Mouse (Mus musculus): ENCODE measurements around the gene Uevld. TPM values are rescaled to one million over a fixed set of nuclear protein-coding genes. Genes with fewer than 3 reads are reported as not detected.

The Uevld gene
- polyA plus RNA-seq (2016; fragmentation: Nextera tagmentation; extraction: Ambion mirVana) = 11.8 and 12.1 TPM in 2 replicates

DNA sequence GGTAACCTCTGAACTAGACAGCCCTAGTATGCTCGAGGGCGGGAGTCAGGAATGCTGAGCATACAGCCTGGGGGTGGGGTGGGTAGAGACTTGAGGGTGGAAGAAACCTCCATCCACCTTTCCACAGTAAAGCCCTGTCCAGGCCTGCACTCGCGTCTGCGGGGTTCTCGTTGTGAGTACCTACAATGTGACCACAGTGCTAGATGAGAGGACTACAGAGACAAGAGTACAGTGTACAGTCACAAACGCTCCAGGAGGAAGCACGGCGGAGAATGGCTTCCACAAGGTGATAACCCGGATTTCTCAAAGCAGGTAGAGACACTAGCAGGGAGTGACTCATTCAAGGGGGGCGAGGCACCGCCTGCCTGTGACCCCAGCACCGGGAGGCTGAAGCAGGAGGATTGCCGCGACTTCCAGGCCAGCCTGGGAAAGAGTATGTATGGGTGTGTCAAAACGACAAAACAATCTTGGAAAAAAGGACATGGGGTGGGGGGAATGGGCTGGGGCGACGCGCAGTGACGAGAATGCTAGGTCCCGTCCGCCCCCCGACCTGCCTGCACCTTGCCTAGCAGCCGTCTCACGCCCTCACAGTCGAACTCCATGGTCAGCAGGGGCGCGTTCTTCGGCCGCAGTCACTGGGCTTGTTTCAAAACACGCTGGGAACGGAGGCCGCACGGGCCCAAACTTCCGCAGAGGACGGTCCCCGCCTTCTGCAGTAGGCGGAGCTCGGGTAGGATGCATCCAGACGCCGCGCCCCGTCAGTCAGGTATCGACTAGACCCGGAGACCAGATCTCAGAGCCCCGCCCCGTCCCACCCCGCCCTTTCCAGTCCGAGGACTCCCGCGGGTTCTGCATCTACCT, at the start of gene Uevld:
Gene Uevld, minus strand, starts transcription at position 697 of the 861 bp plus-strand sequence.
- peaks cover 18% of the 10 kb centered on the region for H3K4me1 ChIP-seq
- WGBS = 2% methylated on average over 51 of the region's 51 CpGs
- no peak within 1 kb of the TSS for H3K27ac ChIP-seq (replicated peaks)
- H3K9me3 ChIP-seq = no peaks in the 10 kb centered on the region
- H3K36me3 ChIP-seq = peaks cover 22% of the 10 kb centered on the region
- peak within 1 kb of the TSS; percentile 84 for H3K9ac ChIP-seq (replicated peaks)
- peak within 1 kb of the TSS; percentile 83 for H3K4me2 ChIP-seq (replicated peaks)
- peak; percentile 93 for ATAC-seq (ENCODE audit: low FRiP score, low read depth)
- peaks cover 13% of the 10 kb centered on the region for H3K27me3 ChIP-seq
- H3K4me3 ChIP-seq = peak within 1 kb of the TSS; percentile 75

DNA sequence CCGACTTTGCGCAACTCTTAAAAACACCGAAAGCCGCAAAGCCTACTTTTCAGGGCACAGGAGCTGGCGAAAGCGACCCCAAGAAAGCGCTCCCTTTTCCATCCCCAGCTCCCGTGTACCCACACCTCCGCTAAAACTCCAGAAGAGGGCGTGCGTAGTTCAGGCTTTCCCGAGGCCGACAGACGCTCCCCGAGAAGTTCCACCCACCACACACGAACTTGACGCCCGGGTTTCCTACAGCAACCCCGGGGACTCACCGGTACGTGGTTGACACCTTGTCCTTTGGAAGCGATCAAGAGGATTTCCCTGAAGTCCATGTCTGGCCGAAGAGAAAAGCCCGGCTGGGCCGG, 49.5 kb upstream of the Uevld start:
- under 1% methylated on average over 25 of the region's 25 CpGs for WGBS
- ATAC-seq (ENCODE audit: low FRiP score, low read depth) = peak; percentile 40; the same call in 1 of the 2 replicates
- Histone ChIP-seq H3K27me3 (no peaks in the 10 kb centered on the region), H3K4me2 (replicated peaks) (peak overlapping the region; percentile 90), H3K9ac (replicated peaks) (peak overlapping the region; percentile 70), H3K4me1 (peaks cover 35% of the 10 kb centered on the region), H3K27ac (replicated peaks) (peak overlapping the region; percentile 81), H3K36me3 (no peaks in the 10 kb centered on the region), H3K9me3 (no peaks in the 10 kb centered on the region), H3K4me3 (peak overlapping the region; percentile 75)

GRCm38 (mm10) chr7:47007109-47007780, 48.9 kb upstream of the Uevld start:
- no peak for ATAC-seq (ENCODE audit: low FRiP score, low read depth)
- Histone ChIP-seq H3K27me3 (no peaks in the 10 kb centered on the region), H3K4me2 (replicated peaks) (peak overlapping the region; percentile 90), H3K4me3 (peak overlapping the region; percentile 75), H3K36me3 (no peaks in the 10 kb centered on the region), H3K27ac (replicated peaks) (peak overlapping the region; percentile 81), H3K9ac (replicated peaks) (peak overlapping the region; percentile 70), H3K9me3 (no peaks in the 10 kb centered on the region), H3K4me1 (peaks cover 40% of the 10 kb centered on the region)
- WGBS = 22% methylated on average over 21 of the region's 21 CpGs

DNA sequence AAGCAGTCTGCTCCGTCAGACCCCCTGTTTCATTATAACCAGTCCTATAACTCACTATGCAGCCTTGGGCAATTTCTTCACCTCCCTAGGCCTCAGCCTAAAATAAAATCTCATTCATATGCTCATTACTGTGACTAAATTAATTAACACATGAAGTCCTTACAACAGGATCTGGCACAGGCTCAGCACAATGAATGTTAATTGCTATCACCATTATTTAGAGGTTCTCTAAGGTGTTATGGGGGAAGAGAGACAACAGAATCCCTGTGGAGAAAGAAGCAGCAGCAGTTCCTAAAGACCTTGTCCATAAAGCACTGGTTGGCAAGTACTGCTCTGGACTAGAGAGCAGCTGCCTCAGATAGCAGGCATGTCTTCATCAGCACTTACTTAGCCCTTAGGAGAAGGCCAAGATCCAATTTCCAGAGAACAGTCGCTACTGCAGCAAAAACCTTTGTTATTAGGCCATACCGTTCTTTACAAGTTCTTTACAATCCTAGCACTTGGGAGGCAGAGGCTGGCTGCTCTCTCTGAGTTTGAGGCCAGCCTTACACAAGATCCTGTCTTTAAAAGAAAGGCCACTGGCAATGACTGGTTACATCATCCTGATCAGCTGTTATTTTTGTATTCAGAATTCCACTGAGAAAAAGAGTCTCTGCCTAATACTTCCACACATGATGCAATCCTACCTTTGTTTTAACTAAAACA, 45.2 kb upstream of the Uevld start:
- H3K27me3 ChIP-seq = no peaks in the 10 kb centered on the region
- WGBS = 21% methylated on average over 3 of the region's 3 CpGs
- no peak overlapping the region for H3K4me3 ChIP-seq
- peaks cover 6% of the 10 kb centered on the region for H3K36me3 ChIP-seq
- no peaks in the 10 kb centered on the region for H3K9me3 ChIP-seq
- no peak overlapping the region for H3K4me2 ChIP-seq (replicated peaks)
- no peak overlapping the region for H3K27ac ChIP-seq (replicated peaks)
- peaks cover 35% of the 10 kb centered on the region for H3K4me1 ChIP-seq
- no peak for ATAC-seq (ENCODE audit: low FRiP score, low read depth)
- no peak overlapping the region for H3K9ac ChIP-seq (replicated peaks)

DNA sequence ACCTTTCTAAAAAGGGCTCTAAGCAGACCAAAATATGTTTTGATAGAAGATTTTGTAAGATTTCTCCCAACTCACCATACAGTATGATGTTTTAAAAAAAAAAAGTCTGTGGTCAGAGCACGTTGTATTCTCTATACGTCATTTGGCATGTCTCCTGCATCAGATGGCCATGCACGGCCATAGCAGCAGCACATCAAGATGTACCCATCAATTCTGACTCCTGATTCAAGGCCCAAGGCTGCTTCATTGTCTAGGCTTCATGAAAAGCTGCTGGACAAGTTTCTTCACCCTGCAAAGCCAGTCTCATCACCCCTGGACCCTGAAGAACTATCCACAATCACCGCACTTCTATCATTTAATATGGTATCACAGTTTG, 43.6 kb upstream of the Uevld start:
- Histone ChIP-seq H3K4me2 (replicated peaks) (no peak overlapping the region), H3K9me3 (no peaks in the 10 kb centered on the region), H3K4me3 (no peak overlapping the region), H3K36me3 (peaks cover 23% of the 10 kb centered on the region), H3K27ac (replicated peaks) (no peak overlapping the region), H3K9ac (replicated peaks) (no peak overlapping the region), H3K4me1 (peaks cover 27% of the 10 kb centered on the region), H3K27me3 (no peaks in the 10 kb centered on the region)
- ATAC-seq (ENCODE audit: low FRiP score, low read depth) = no peak
- 50% methylated on average over 4 of the region's 4 CpGs for WGBS

- no peak overlapping the region for H3K9ac ChIP-seq (replicated peaks)
- no peaks in the 10 kb centered on the region for H3K9me3 ChIP-seq
- H3K27ac ChIP-seq (replicated peaks) = no peak overlapping the region
- no peak overlapping the region for H3K4me3 ChIP-seq
- H3K27me3 ChIP-seq = no peaks in the 10 kb centered on the region
- WGBS = 90% methylated on average over 5 of the region's 5 CpGs
- no peak overlapping the region for H3K4me2 ChIP-seq (replicated peaks)
- H3K36me3 ChIP-seq = peaks cover 28% of the 10 kb centered on the region
- ATAC-seq (ENCODE audit: low FRiP score, low read depth) = no peak
- H3K4me1 ChIP-seq = peaks cover 24% of the 10 kb centered on the region
Measured at GRCm38 (mm10) chr7:47001125-47001899, 43.0 kb upstream of the Uevld start.

GRCm38 (mm10) chr7:47000644-47000983, 42.3 kb upstream of the Uevld start:
- no peak overlapping the region for H3K4me2 ChIP-seq (replicated peaks)
- no peak overlapping the region for H3K27ac ChIP-seq (replicated peaks)
- H3K9me3 ChIP-seq = no peaks in the 10 kb centered on the region
- peaks cover 35% of the 10 kb centered on the region for H3K36me3 ChIP-seq
- no peak overlapping the region for H3K9ac ChIP-seq (replicated peaks)
- H3K4me3 ChIP-seq = no peak overlapping the region
- 70% methylated on average over 3 of the region's 3 CpGs for WGBS
- no peaks in the 10 kb centered on the region for H3K27me3 ChIP-seq
- ATAC-seq (ENCODE audit: low FRiP score, low read depth) = no peak
- peaks cover 24% of the 10 kb centered on the region for H3K4me1 ChIP-seq

GRCm38 (mm10) chr7:46999983-47000643, 41.8 kb upstream of the Uevld start:
- Histone ChIP-seq H3K27me3 (no peaks in the 10 kb centered on the region), H3K9me3 (no peaks in the 10 kb centered on the region), H3K4me2 (replicated peaks) (no peak overlapping the region), H3K27ac (replicated peaks) (no peak overlapping the region), H3K4me1 (peaks cover 24% of the 10 kb centered on the region), H3K4me3 (no peak overlapping the region), H3K9ac (replicated peaks) (no peak overlapping the region), H3K36me3 (peaks cover 40% of the 10 kb centered on the region)
- no peak for ATAC-seq (ENCODE audit: low FRiP score, low read depth)
- WGBS = 87% methylated on average over 8 of the region's 8 CpGs

DNA sequence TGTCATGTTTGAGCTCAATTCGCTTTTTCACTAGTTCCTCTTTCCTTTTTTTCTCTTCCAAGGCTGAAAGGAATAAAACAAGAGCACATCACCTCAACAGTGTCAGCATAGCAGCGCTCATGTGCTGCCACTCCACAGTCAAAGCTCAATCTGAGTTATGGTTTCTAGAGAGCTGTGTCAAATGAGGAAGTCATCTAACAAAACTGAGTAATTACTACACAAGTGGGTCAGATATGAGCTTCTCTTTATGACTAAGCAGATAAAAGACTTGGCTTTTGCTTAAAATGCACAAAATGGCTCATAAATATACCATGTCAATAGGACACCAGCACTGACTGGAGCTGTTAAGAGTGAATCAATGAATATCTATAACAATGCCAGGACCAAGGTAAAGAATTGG, 40.6 kb upstream of the Uevld start:
- Histone ChIP-seq H3K4me1 (peaks cover 21% of the 10 kb centered on the region), H3K9me3 (no peaks in the 10 kb centered on the region), H3K4me2 (replicated peaks) (no peak overlapping the region), H3K4me3 (no peak overlapping the region), H3K36me3 (peaks cover 52% of the 10 kb centered on the region), H3K27me3 (no peaks in the 10 kb centered on the region), H3K9ac (replicated peaks) (no peak overlapping the region), H3K27ac (replicated peaks) (no peak overlapping the region)
- WGBS = 92% methylated on average over 2 of the region's 2 CpGs
- no peak for ATAC-seq (ENCODE audit: low FRiP score, low read depth)

DNA sequence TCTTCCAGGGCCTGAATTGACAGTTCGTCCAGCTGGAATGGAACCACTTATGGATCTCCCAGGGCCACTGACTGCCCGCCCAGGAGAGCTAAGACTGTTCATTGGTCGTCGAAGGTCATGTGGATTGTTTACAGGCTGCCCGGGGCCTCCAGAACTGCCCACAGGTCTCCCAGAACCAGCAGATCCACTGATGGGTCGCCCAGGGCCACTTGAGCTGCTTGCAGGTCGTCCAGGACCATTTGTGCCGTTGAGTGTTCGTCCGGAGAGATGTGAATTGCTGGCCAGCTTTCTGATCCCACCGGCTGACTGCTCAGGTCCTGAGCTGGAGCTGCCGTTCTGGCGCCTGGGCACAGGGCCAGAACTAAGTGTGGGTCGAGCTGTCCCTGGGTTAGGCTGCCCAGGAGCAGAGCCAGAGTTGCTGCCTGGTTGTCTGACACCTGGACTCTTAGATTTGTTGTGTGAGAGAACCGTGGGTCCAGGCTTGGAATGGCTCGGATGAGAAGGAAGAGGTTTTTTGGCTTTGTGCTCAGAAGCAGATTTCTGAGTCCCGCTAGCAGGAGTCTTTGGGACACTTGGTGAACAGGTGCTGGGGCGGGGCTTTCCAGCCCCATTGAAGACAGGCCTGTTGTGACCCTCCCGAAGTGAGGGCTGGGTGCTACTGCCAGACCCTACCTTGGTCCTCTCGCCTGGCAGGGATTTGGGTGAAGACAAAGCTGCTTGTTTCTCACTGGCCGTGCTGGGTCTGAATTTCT, 39.5 kb upstream of the Uevld start:
- 89% methylated on average over 21 of the region's 21 CpGs for WGBS
- no peak overlapping the region for H3K27ac ChIP-seq (replicated peaks)
- no peak overlapping the region for H3K4me3 ChIP-seq
- peaks cover 60% of the 10 kb centered on the region for H3K36me3 ChIP-seq
- no peaks in the 10 kb centered on the region for H3K9me3 ChIP-seq
- H3K27me3 ChIP-seq = no peaks in the 10 kb centered on the region
- peaks cover 14% of the 10 kb centered on the region for H3K4me1 ChIP-seq
- no peak overlapping the region for H3K4me2 ChIP-seq (replicated peaks)
- no peak overlapping the region for H3K9ac ChIP-seq (replicated peaks)
- no peak for ATAC-seq (ENCODE audit: low FRiP score, low read depth)

- Histone ChIP-seq H3K36me3 (peaks cover 65% of the 10 kb centered on the region), H3K27me3 (no peaks in the 10 kb centered on the region)
Measured at GRCm38 (mm10) chr7:46997008-46997407, 38.7 kb upstream of the Uevld start.

More at GRCm38 (mm10) chr7:46997008-46997407, 38.7 kb upstream of the Uevld start:
- Histone ChIP-seq H3K4me2 (replicated peaks) (no peak overlapping the region), H3K4me1 (peaks cover 7% of the 10 kb centered on the region; the same call in 1 of the 2 replicates), H3K27ac (replicated peaks) (no peak overlapping the region), H3K9ac (replicated peaks) (no peak overlapping the region), H3K4me3 (no peak overlapping the region), H3K9me3 (no peaks in the 10 kb centered on the region)
- WGBS = 91% methylated on average over 4 of the region's 4 CpGs
- ATAC-seq (ENCODE audit: low FRiP score, low read depth) = no peak

All from midbrain, embryonic 12.5 days (tissue).